Mouse (Mus musculus) v-Abl transformed pro-B cells (cell line): ENCODE results near the gene Tfrc.

Experiments
- in situ Hi-C, 2 experiments: fragments of 400-800 bp; cut with MboI; formaldehyde crosslinking; loops; one replicate each; pipeline ENCODE4 v1.15.1; 2025; ENCODE audit not compliant: unreplicated experiment in 2 of 2

The Tfrc gene

DNA sequence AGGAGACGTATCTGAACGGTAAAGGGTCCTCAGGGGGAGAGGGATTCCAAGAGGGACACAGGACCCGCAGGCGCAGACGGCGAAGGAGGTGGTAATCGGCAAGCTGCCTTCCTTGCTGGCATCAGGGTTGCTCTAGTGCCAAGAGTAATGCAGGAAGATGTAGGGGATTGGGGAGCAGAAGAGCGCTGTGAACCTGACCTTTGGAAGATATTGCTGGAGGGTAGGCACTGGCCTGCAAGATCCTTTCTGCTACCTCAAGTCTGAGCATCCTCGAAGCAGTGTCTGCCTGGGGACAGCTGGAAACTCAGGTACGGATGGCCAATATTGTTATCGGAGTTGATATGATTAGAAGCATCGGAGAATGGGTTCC lies 36.1 kb downstream of the Tfrc start:
- in situ Hi-C loops, result no loop called here

DNA sequence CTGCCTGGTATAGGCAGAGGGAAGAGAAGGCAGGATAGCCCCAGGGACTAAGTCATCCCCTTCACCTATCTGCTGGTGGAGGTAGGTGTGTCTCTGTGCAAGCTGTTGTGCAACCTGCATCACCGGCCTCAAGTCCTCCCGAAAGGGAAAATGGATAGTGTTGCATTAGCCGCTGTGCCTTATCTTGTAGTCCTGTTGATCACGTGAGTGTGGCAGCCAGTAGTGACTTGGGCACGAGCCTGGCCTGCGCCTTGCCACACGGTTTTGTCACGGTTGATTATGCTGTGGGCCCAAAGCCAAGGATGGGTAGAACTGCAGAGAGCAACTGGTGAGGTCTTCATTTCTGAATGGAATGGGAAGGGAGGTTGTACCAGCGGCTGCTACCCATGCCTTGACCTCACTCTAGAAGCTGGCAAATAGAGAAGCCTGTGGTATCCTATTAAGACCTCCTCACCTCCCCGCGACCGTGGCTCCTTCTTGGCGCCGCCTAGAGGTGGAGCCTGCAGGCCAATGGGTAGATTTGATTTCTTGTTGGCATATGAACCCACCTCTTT lies 36.7 kb downstream of the Tfrc start:
- in situ Hi-C loops, result no loop called here

DNA sequence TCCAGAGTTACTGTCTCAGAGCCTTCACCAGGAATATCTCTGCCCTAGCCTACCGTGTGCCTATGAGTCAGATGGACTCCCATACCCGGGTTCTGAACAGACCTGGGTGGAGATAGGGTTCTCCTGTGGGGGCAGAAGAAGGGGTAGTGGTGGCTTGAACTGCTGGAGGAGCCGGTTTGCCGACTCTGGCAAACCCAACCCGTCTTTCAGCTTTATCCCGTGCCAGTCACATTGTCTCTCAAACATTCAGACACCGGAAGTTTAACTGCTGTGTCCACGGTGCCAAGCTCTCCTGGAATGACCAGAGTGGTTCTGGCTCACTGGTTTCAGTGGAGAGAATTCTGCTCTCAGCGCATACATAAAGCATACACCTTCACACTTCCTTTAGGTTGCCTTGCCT lies 37.3 kb downstream of the Tfrc start:
- in situ Hi-C loops, result no loop called here

DNA sequence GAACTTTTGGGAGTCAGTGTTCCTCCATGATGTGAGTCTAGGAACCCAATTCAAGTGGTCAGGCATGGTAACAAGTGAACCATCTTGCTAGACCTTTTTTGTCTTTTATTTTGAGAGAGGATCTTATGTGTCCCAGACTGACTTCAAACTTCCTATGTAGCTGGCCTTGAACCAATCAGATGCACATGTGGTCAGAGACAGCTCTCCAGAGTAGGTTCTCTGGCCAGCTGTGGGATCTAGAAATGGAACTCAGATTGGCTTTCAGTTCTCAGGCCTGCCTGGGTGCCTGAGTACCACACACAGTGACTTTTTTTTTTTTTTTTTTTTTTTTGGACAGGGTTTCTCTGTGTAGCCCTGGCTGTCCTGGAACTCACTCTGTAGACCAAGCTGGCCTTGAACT lies 39.0 kb downstream of the Tfrc start:
- in situ Hi-C loops, result no loop called here

DNA sequence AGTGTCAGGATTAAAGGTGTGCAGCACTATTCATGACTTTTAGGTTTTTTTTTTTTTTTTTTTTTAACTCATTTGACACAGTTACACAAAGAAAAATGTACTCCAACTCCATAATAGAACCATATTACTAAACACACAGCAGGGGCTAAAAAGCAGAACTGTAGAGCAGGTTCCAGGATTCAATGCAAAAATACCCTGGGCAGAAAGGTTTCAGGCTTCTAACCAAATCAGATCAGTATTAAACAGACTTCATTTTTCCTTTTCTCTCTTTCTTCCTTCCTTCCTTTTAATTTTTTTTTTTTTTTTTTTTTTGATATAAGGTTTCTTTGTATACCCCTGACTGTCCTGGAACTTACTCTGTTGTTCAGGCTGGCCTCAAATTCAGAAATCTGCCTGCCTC lies 41.7 kb downstream of the Tfrc start:
- in situ Hi-C loops, result no loop called here

DNA sequence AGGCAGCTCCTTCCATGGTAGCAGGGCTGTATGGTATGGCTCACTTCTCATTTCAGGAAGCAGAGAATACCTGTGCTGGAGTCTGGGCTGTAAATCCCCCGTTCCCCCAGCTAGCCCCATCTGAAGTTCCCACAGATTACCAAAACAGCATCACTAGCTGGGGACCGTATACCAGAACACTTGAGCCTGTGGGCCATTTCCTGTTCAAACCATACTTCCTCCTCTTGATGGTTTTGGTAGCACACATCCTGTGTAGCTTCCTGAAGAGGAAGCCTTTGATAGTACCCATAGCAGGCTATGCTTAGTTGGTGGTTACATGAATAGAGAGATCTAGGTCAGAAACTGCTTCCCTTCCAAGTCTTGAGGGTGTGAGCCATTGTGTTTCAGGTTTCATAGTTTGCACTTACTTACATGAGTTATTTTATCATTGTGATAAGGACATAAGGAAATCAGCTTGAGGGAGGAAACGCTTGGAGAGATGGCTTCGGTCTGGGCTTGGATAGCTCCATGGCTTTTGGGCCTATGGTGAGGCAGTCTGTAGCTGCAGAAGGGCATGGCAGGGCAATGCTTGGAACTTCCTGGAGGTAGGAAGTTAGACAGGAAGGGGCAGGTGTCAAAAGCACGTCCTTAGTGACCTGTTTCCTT lies 42.4 kb downstream of the Tfrc start:
- in situ Hi-C loops, result no loop called here

DNA sequence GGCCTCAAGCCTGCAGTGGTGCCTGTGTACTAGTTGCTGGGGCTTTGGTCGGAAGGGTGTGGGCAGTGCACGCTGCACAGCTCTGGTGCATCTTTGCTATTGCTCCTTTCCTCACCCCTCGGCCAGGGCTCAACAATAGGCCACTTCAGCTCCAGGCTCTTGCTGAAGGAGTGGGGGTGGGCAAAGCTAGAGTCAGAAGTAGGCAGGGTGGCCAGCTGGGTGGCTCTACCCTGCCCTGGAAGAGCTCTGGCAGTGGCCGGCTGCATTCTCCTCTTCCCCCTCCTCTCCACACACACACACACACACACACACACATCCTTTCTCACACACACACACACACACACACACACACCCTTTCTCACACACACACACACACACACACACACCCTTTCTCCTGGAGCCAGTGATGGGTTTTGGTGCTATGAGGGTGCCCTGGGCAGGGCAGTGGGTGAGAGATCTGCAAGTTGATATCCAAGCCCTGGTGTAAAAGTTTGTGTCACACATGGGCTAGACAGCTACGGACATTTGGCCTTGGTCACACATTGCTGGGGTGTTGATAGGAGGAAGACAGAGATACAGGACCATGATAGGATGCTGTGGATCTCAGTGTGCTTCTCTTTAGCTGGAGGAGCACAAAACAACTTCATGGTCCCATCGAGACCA lies 45.5 kb downstream of the Tfrc start:
- in situ Hi-C loops, result no loop called here

DNA sequence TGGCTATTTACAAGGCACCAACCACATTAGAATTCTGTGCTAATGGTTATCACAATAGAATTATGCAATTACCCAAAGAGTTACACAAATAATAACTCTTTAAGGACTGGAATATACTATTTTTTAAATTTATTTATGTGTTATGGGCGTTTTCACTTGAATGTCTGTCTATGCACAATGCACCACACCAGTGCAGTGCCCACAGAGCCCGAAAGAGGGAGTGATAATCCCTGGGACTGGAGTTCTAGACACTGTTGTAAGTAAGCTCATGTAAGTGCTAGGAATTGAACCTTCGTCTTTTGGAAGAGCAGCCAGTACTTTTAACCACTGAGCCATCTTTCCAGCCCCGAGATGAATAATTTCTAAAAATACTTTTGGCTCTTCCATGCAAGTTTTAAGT lies 46.8 kb downstream of the Tfrc start:
- in situ Hi-C loops, result no loop called here

DNA sequence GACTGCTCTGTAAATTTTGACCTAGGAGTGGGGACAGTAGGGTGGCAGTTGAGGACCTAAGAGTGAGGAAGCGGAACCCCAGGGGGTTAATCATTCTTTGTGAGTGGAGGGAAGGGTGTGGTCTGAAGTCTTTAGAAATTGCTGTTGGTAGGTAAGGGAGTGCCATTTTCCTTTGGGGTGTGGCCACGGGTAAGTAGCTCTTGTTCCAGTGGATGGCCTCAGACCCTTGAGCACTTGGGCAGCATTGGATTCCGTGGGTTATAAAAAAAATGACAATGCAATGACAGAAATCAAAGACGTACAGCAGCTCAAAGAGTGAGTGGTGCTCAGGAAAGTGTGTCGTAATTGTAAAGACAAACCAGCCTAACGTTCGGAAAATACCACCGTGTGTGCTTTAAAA lies 47.6 kb downstream of the Tfrc start:
- in situ Hi-C loops, result no loop called here

DNA sequence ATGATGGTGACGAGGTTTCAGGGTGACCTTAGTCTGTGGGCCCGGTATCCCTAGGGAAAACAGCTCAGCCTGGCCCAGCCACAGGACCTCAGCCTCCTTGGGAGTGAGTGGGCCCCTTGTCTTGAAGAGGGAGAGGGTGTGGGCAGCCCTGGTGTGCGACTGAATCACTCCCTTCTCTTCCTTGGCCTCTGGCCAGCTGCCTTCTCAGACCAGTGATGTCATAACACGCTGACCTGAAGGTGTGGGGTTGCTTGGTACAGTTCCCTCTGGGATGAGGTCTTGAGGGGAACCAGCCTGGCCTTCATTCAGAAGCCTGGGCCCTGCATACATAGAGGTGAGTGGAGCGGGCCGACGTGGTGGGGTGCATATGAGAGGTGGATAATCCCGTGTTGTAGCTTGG lies 48.1 kb downstream of the Tfrc start:
- in situ Hi-C loops, result no loop called here

DNA sequence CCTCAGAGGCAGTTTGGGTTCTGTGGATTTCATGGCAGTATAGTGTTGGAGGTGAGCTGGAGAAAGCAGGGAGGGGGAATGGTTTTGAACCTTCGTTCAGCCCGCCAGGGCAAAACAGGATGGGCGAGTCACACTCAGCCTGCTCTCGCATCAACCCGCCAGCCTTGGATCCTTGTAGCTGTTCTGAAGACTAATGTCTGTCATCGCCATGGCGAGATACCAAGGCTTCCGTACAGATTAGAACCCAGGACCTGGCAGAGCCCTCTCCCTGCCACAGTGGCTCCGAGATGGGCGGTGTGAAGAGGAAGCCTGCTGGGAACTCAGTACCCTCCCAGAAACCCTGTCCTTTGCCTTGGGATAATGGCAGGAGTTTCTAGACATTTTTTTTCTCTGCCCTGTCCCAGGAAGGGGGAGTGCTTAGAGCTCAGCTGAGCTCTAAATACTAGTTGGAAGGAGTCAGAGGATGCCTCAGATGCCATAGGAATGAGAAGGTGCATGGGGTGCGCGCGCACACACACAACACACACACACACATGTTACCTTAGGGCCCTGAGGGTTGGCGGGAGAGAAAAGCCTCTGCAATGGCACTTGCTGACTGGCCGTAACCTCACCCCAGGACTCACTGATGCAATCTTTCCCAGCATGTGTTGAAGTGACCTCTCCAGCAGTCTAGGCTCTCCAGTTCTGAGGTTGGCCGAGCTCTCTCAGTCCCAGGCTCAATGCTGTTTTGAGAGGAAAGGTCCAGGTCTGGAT lies 49.0 kb downstream of the Tfrc start:
- in situ Hi-C loops, result no loop called here

DNA sequence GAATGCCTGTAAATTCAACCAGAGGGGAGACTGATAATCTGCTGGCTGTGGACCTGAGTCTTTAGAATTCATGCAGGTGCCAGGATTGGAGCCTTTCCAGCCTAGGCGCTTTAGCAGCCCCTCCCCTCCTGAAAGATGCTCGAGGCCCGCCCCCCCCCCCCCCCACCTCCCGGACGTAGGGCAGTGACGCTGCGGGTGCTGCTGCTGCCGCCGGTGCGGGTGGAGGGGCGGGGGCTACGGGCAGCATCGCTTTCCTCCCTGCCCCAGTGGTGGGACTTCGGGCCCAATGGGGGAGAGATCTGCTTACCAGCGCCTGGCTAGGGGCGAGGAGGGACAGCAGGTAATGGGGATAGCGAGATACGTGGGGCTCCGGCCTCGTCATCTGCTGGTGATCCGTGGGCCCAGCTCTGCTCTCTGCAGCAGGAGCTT lies 50.0 kb downstream of the Tfrc start:
- in situ Hi-C loops, result no loop called here

DNA sequence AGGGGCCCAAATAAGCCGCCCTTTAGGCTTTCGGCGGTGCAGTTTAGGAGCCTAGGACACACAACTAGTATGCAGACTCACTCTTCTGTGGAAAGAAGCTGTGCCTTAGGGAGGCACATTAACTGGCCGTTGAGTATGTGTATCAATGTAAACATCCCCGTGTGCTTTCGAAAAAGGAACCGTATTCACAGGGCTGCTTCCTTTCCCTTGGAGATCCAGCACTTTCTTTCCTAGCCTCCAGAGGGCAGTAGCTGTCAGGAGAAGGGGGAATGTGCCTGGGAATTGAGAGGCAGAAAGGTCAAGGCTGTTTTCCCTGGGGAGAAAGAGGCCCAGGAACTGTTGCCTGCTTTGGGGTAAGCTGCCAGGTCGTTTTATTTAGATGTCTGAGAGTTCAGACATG lies 50.7 kb downstream of the Tfrc start:
- in situ Hi-C loops, result no loop called here

DNA sequence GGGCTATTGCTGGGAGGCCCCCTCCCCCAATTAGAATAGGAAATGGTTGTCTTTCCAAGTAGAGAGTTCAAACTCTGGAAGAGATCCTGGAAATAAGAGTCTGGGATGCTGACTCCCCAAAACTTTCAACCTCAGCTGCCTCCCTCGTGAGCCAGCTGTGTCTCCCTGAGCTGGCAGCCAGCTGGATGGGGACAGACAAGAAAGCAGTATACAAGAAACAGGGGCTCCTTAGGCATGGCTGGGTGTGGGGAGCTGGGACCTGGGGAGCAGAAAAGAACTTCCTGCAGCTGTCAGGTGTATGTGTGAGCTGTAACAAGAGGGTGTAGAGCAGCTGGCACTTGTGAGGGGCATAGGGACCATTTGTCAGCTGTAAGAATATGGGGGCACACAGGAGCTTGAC lies 51.4 kb downstream of the Tfrc start:
- in situ Hi-C loops, result no loop called here

DNA sequence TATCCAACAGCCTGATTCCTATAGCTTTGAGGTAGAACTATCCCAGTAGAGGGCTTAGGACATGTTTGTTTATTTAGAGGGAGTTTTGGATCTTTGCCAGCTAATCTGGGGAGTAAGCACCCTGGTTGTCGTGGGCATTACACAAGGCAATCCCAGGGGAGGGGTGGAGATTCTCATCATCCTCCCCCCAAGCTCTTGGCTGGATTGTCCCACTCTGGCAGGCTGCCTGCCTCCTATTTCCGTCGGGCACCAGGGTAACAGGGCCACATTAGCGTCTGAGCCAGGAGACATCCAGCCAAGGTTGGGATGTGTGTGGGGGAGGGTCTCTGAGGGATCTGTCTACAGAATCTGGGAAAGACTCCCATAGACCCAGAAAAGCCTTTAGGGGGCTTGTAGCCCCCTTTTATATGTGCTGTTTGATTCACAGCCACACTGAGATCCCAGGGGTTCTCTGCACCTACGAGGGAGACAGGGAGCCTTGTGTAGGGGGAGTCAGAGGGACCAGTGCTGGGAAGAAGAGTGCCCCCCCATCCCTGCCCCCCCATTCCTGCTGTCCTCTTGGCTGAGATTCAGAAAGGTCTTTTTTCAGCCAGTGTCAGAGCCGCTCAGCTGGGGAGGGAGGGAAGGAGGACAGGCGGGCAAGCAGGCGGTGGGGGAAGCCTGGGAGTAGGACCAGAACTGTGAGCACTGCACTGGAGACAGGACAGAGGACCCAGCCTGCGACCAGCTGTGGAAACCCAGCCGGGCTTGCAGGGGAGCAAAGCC lies 52.0 kb downstream of the Tfrc start:
- in situ Hi-C loops, result no loop called here

DNA sequence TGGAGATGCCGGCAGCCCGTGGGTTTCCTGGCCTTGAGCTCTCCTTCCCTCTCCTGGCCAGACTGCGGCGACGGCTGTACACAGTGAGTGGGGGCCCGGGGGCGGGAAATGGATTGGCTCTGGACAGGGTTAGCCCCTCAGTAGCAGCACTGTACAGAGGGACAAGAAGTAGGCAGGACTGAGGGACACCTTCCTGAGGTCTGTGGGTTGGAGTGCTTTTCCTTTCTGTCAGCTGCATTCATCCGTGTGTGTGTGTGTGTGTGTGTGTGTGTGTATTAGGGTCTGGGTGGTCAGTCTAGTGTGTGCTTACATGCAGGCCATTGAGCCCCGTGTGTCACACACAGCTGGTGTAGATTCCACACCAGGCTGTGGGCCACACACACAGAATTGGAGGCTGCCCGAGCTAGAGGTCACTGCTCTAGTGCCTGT lies 52.8 kb downstream of the Tfrc start:
- in situ Hi-C loops, result no loop called here

DNA sequence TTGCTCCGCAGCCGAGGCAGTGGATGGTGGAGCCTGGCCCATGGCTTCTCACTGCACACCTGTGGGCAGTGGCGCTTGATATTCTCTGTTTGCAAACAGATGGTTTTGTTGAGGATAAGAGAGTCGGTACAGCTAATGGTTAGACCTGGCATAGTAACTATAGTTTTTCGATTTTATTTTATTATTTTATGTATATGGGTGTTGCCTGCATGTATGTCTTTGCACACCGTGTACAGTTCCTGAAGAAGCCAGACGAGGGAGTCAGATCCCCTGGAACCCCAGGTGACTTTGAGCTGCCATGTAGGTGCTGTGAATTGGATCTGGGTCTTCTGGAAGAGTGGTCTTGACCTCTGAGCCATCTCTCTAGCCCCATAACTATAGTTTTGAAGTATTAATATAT lies 53.7 kb downstream of the Tfrc start:
- in situ Hi-C loops, result no loop called here

DNA sequence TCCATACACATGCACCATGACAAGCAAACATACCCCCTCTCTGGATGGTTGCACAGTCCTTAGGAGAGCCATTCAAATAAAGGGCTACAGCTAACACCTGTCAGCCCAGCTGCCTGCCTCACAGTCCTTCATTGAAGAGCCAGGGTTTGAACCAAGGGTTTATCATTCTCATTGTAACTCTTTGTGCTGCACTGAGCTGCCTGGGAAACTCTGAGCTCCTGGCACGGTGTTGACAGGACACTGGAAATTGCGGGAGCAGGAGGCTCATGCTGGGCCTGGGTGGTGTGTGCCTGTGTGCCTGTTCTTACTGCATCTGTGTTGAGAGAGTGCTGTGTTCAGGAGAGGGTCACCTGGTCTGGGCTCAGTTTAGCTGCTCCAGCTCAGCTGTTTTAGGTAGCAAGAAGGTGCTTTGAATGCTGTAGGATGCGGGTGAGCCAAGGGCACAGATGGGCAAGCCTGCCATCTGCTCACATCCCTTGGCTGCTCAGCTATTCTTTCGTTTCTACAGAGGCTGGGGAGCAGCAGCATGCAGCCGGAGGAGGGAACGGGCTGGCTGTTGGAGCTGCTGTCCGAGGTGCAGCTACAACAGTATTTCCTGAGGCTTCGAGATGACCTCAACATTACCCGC lies 54.6 kb downstream of the Tfrc start:
- in situ Hi-C loops, result no loop called here

DNA sequence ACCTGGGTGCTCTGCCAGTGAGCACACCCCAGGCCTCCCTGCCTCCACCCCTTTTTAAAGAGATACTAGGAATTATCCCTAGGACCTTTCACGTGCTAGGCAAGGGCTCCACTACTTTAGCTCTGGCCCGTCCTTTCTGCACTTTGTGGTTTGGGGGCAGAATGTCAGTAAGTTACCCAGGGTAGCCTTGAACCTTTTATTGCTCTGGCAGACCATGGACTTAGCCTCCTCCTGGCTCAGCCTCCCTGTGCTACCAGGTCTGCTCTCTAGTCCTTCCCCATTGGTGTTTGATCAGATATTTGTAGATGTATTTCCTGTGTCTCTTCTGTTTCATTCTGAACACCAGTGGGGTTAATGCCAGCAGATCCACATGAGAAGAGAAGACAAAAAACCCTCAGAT lies 55.5 kb downstream of the Tfrc start:
- in situ Hi-C loops, result no loop called here

DNA sequence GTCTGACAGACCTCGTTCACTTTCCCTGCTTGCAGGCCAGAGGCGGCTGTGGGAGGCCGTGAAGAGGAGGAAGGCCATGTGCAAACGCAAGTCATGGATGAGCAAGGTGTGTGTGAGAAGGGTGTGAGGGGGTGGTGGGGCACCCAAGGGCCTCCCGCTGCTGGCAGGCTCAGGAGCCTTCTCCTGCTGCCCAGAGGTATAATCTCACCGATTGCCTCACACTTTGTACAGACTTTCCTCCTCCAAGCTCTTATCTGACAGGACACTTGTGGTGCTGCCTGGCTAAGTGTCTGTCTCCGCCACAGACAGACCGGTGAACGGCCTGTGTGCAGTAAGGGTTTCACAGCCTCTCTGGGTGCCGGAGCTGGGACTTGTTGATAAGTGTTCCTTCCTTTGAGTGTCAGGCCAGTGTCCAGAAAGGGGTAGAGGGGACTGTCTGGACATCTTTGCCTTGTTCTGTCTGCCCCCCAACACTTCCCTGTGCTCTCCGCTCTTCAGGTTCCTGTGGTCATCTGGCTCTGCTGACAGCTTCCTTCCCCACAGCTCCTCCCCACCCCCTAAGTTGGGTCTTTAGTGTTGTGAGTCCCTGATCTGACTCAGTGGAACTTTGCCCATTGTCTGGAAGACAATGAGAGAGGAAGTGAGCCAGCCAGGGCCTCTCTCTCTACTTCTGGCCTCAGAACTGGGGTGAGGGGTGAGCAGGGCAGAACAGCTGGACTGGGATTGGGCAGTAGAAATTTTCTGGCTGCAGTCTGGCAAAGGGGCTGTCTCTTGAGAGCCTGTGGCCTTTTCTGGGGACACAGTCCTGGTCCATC lies 57.3 kb downstream of the Tfrc start:
- in situ Hi-C loops, result no loop called here
